Mouse (Mus musculus): ENCODE measurements around the gene Mapk6.

GRCm38 (mm10) chr9:75393251-75393650 is 16.6 kb downstream of the Mapk6 start:
- TF ChIP-seq CTCF (conservative IDR thresholded peaks at IDR 0.05; ENCODE audit: low read length) (no peak), POU5F1 (IDR thresholded peaks at IDR 0.05; ENCODE audit: borderline replicate concordance, low read length) (no peak), NANOG (IDR thresholded peaks at IDR 0.05; ENCODE audit: borderline replicate concordance, low read length) (no peak)

Measured in E14TG2a.4 (cell line).